Mouse (Mus musculus): ENCODE measurements at regions not wholly inside any gene's neighbourhood (a gene's known extent, or its start where the extent isn't known, plus 50 kb on each side); places are given as distances from the start of the nearest gene placed in this dataset.

DNA sequence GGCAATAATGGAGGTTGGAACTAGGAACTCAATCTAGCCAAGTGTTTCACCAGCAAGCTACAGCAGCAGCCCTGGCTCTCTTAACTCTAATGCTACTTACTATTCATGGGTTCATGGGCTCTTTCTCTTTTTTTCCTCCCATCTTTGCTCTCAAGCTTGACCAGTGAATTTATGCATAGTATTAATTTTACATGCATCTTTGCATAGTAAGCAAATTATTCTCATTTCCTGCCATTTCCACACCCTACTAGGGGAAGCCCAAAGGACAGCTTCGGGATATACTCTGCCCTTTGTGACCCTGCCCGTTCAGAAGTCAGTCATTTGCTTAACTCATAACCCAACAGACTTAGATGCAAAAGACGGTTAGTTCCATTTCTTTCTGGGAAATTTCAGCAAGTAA, 153.2 kb downstream of the Qrsl1 start:
- TF ChIP-seq CTCF (IDR thresholded peaks at IDR 0.05; ENCODE audit: insufficient read depth, low read depth, low read length) (no peak), POLR2A (IDR thresholded peaks at IDR 0.05; ENCODE audit: insufficient read depth, low read depth, low read length) (no peak)
- Histone ChIP-seq H3K4me1 (ENCODE audit: control insufficient read depth, insufficient read depth, low read length) (no peaks in the 10 kb centered on the region), H3K27ac (ENCODE audit: insufficient read depth, low read depth, low read length) (no peak overlapping the region), H3K4me3 (ENCODE audit: insufficient read depth, low read depth, low read length) (no peak overlapping the region)
- 91% methylated on average over 3 of the region's 3 CpGs for WGBS

DNA sequence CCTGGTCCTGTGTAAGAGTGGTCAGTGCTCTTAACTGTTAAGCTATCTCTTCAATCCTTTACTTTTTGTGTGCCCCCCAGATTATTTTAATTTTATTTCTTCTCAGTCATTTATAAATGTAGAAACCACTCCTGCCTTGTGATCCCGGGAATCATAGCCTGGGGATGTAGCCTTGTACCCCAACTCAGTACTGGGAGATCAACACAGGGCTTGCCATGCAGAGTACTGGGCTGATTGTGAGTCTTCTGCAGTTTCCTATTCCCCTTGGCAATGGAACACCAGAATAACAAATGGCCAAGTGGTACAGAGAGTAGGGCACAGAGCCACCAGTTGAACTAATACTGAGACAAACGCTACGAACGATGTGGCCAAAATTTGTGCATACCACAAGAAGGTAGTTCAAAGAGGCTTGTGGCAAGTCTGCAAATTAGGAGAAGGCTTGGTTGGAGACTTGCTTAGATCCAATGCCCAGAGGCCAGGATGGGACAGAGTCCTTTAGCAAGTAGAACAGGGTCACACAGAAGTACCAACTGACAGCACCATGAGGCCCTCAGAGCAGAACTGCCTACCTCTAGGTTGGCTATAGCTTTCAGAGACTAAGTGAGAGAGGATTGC, 151.9 kb downstream of the Qrsl1 start:
- Histone ChIP-seq H3K4me3 (ENCODE audit: insufficient read depth, low read depth, low read length) (no peak overlapping the region), H3K4me1 (ENCODE audit: control insufficient read depth, insufficient read depth, low read length) (no peaks in the 10 kb centered on the region), H3K27ac (ENCODE audit: insufficient read depth, low read depth, low read length) (no peak overlapping the region)
- 61% methylated on average over 4 of the region's 4 CpGs for WGBS
- TF ChIP-seq POLR2A (IDR thresholded peaks at IDR 0.05; ENCODE audit: insufficient read depth, low read depth, low read length) (no peak), CTCF (IDR thresholded peaks at IDR 0.05; ENCODE audit: insufficient read depth, low read depth, low read length) (no peak)

DNA sequence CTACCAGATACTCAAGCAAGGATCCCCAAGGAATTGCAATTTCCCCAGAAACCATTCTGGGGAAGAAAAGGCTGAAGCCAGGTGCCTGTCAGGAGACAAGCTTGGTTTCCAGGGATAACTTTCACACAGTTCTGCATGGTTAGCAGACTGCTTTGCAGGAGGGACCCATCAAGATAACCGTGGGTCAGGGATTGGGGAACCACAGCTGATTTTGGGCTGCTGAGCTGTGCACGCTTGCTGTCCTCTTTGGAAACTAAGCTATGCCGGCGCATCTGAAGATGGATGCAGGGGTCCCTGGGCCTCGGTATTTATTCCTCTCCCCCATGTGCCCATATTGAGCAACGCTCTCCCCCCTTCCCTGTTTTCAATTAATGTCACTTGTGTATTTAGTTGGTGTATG, 151.1 kb downstream of the Qrsl1 start:
- Histone ChIP-seq H3K4me1 (ENCODE audit: control insufficient read depth, insufficient read depth, low read length) (no peaks in the 10 kb centered on the region), H3K4me3 (ENCODE audit: insufficient read depth, low read depth, low read length) (no peak overlapping the region), H3K27ac (ENCODE audit: insufficient read depth, low read depth, low read length) (no peak overlapping the region)
- TF ChIP-seq POLR2A (IDR thresholded peaks at IDR 0.05; ENCODE audit: insufficient read depth, low read depth, low read length) (no peak), CTCF (IDR thresholded peaks at IDR 0.05; ENCODE audit: insufficient read depth, low read depth, low read length) (no peak)
- 90% methylated on average over 6 of the region's 6 CpGs for WGBS

- no peak for TF ChIP-seq CTCF (IDR thresholded peaks at IDR 0.05; ENCODE audit: insufficient read depth, low read depth, low read length)
- TF ChIP-seq POLR2A (IDR thresholded peaks at IDR 0.05; ENCODE audit: insufficient read depth, low read depth, low read length) = no peak
- H3K4me1 ChIP-seq (ENCODE audit: control insufficient read depth, insufficient read depth, low read length) = no peaks in the 10 kb centered on the region
- 85% methylated on average over 10 of the region's 10 CpGs for WGBS
- no peak overlapping the region for H3K4me3 ChIP-seq (ENCODE audit: insufficient read depth, low read depth, low read length)
- no peak overlapping the region for H3K27ac ChIP-seq (ENCODE audit: insufficient read depth, low read depth, low read length)
These were observed 150.7 kb downstream of the Qrsl1 start for GRCm38 (mm10) chr10:43750854-43751253.

DNA sequence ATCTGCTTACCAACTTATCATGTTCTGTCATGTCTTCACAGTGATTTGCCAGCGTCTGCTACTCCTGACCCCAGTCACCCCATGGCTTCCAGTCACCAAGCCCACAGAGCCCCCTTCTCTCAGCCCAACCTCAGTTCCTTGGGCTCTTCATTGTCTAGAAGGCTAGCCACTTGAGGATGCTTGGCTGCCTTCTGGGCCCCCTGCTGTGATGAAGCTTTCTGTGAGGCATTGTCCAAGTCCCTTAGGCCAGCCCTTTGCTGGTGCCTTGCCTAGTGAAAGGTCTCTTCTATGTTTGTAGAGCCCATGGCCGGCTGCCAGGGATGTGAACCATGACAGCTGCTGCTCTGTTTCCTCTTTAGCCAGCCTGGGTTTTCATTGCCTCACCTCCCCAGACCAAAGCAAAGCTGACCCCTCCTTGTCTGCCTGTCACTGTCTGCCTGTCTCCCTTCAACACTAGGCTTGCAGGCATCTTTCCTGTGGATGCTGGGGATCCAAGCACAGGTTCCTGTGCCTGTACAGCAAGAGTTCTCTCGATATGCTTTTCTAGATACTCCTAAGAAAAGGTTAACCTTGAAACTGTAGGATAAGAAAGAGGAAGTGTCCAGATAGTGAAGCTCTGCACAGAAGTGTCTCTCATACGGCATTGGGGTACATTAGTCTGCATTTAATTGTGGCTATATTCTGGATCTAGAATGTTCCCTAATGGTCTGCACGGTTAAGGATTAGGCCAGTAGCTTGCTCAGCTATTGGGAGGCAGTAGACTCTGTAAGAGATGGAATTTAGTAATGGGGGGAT, 149.5 kb downstream of the Qrsl1 start:
- H3K27ac ChIP-seq (ENCODE audit: insufficient read depth, low read depth, low read length) = no peak overlapping the region
- no peaks in the 10 kb centered on the region for H3K4me1 ChIP-seq (ENCODE audit: control insufficient read depth, insufficient read depth, low read length)
- H3K4me3 ChIP-seq (ENCODE audit: insufficient read depth, low read depth, low read length) = no peak overlapping the region
- WGBS = 69% methylated on average over 5 of the region's 5 CpGs
- TF ChIP-seq POLR2A (IDR thresholded peaks at IDR 0.05; ENCODE audit: insufficient read depth, low read depth, low read length) (no peak), CTCF (IDR thresholded peaks at IDR 0.05; ENCODE audit: insufficient read depth, low read depth, low read length) (no peak)

DNA sequence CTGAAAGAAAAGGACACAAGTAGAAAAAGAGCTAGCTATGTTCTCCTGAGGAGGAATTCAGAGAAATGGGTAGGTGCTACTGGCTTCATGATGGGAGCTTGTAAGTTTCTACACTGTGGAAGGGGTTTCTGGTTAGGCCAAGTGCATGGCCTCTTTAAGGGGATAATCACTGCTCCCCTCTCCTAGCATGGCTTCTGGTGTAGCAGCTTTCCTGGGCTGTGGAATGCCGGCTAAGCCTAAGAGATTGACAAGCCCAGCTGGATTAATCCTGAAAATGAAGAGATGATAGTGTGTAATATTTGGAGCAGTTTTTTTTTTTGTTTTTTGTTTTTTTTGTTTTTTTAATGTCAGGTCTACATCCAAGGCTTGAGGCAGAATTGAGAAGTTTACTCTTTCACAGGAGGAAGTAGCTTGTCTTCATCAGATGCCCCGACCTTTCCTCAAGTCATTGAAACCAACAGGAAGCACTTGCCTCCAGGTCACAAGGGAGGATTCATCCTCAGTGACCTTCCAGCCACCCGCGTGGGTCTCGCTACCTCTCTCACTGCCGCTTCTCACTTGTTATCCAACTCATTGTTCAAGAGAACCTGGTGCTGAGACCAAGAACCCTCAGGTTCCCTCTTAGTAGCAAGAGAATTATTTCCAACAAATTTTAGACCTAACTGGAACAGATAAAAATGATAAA, 144.5 kb downstream of the Qrsl1 start:
- Histone ChIP-seq H3K27ac (ENCODE audit: insufficient read depth, low read depth, low read length) (no peak overlapping the region), H3K4me3 (ENCODE audit: insufficient read depth, low read depth, low read length) (no peak overlapping the region), H3K4me1 (ENCODE audit: control insufficient read depth, insufficient read depth, low read length) (peaks cover 12% of the 10 kb centered on the region)
- no peak for TF ChIP-seq CTCF (IDR thresholded peaks at IDR 0.05; ENCODE audit: insufficient read depth, low read depth, low read length)
- TF ChIP-seq POLR2A (IDR thresholded peaks at IDR 0.05; ENCODE audit: insufficient read depth, low read depth, low read length) = no peak
- 84% methylated on average over 6 of the region's 6 CpGs for WGBS

GRCm38 (mm10) chr10:43758124-43759025, 143.2 kb downstream of the Qrsl1 start:
- TF ChIP-seq CTCF (IDR thresholded peaks at IDR 0.05; ENCODE audit: insufficient read depth, low read depth, low read length) (no peak), POLR2A (IDR thresholded peaks at IDR 0.05; ENCODE audit: insufficient read depth, low read depth, low read length) (no peak)
- peaks cover 12% of the 10 kb centered on the region for H3K4me1 ChIP-seq (ENCODE audit: control insufficient read depth, insufficient read depth, low read length)

GRCm38 (mm10) chr10:43759186-43759905, 142.2 kb downstream of the Qrsl1 start:
- no peak for TF ChIP-seq POLR2A (IDR thresholded peaks at IDR 0.05; ENCODE audit: insufficient read depth, low read depth, low read length)
- TF ChIP-seq CTCF (IDR thresholded peaks at IDR 0.05; ENCODE audit: insufficient read depth, low read depth, low read length) = no peak
- WGBS = 32% methylated on average over 14 of the region's 14 CpGs
- no peak overlapping the region for H3K4me3 ChIP-seq (ENCODE audit: insufficient read depth, low read depth, low read length)
- H3K4me1 ChIP-seq (ENCODE audit: control insufficient read depth, insufficient read depth, low read length) = peaks cover 12% of the 10 kb centered on the region
- H3K27ac ChIP-seq (ENCODE audit: insufficient read depth, low read depth, low read length) = peak overlapping the region; percentile 20; the same call in 1 of the 2 replicates

More at GRCm38 (mm10) chr10:43758124-43759025, 143.2 kb downstream of the Qrsl1 start:
- Histone ChIP-seq H3K27ac (ENCODE audit: insufficient read depth, low read depth, low read length) (no peak overlapping the region), H3K4me3 (ENCODE audit: insufficient read depth, low read depth, low read length) (no peak overlapping the region)
- WGBS = 89% methylated on average over 10 of the region's 10 CpGs
